Mouse (Mus musculus) kidney, postnatal 25 days (tissue): ENCODE measurements around the gene Catip.

ENCODE experiments used
- DNase-seq, 2 experiments: peaks; one replicate each; pipeline ENCODE4 v3.0.0; 2021; ENCODE audit warnings: mixed read lengths in 2 of 2

Gene Catip

DNA sequence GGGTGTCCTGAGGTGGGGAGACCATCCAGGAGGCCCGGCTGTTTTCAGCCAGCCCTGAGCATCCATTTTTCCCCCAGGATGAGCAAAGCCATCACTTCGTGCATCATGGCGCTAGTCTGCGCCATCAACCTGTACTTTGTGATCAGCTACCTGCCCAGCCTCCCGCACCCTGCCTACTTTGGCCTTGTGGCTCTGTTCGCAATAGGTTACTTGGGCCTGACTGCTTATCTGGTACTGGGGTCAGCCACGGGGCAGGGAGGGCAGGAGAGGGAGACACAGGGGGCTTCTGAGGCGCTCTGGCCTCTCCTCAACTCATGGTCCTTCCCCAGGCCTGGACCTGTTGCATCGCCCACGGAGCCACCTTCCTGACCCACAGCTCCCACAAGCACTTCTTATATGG lies 23.2 kb downstream of the Catip start:
- DNase-seq: peak in 1 of 2 experiments; percentile 43

DNA sequence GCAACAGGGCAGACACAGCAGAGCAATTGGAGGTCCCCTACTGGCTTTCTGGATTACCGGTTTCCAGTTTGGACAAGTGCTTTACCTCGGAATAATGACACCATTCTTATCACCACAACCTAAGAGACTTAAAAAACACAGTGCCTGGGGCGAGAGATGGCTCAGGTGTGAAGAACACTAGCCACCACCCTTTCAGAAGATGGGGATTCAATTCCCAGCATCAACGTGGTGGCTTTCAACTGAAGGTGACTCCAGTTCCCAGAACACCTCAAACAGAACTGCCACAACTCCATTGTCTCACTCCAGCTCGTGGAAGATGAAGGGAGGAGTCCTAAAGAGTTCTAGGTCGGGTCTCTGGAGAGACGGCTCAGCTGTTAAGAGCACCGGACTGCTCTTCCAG lies 23.6 kb downstream of the Catip start:
- DNase-seq: peak in 1 of 2 experiments; percentile 28

DNA sequence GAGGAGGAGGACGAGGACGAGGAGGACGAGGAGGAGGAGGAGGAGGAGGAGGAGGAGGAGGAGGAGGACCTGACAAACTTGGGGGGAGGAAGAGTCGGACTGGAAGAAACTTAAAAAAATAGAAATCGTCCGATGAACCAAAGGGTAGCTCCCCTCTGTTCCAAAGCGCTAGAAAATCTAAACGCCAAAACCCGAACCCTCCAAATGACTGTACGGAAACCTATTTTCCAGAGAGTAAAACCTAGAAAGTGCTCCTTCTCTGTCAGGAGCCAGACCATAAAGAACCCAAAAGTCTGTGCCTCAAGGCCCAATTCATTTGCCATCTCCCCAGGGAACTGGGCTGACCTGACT lies 24.4 kb downstream of the Catip start:
- DNase-seq: no peak

DNA sequence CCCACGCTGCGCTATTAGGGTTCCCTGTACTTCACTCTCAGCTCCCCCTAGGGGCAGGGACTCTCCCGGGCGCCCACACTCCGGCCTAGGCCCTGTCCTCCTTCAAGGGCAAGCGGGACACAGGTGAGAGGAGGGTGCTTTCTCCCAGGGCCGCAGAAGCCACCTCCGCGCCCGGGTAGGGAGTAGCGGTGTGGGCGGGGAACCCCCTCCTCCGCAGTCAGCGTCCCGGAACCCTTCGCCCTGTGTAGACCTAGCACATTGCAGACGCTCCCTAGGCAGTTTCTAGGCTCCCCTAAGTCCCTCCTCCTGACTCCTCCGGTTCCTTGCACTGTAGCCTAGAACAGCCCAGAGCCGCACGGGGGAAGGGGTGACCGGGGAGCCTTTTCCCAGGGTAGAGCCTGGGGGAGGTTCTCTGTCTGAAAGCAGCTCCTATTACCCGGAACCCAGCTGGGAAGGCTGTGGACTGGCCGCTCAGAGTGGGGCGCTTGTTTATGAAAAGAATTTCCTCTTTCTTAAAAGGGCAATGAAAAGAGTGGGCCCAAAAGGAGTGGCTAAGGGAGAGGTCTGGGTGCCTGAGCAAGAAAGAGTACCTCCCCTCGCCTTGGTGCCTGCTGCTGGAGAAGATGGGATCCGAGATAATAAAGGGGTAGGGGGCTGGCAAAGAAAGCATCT lies 24.9 kb downstream of the Catip start:
- peak; percentile 94 to 98 for DNase-seq

DNA sequence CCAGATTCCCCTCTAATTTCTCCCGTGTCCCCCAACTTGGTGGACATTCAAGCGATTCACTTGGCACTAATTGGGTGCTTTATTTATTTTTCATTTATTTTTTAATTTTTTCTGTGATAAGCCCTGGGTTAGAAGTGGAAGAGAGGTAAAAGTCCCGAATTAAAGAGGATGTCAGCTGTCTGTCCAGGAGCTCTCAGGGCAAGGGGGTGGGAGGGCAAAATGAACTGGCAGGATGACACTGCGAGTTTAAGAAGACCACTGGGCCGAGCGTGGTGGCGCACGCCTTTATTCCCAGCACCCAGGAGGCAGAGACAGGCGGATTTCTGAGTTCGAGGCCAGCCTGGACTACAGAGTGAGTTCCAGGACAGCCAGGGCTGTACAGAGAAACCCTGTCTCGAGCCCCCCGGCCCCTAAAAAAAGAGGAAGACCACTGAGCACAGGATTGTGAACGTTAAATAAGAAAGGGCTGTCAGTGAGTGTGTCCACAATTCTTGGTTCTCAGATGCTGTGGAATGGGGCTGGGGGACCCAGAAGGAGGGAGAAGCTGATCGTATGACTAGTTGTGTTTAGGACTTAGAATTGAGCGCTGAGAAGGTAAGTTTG lies 25.6 kb downstream of the Catip start:
- no peak for DNase-seq

DNA sequence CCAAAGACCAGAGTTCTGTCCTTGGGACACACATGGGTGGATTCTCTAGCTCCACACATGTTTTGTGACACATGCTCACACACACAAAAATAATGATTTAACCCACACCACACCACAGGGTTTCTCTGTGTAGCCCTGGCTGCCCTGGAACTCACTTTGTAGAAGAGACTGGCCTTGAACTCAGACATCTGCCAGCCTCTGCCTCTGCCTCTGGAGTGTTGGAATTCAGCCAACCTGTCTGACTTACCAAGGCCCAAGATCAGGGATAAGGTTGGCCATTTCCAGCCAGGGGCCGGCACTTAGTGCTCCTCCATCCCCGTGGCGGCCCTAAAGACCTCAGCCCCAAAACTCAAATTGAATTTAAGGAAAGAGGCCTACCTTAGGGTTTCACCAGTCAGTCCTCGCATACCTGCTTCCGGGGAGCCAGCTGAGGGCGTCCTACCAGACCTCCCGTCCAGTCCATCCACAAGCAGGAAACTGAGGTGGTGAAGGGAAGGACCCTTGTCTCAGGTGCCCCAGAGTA lies 26.6 kb downstream of the Catip start:
- DNase-seq: no peak

DNA sequence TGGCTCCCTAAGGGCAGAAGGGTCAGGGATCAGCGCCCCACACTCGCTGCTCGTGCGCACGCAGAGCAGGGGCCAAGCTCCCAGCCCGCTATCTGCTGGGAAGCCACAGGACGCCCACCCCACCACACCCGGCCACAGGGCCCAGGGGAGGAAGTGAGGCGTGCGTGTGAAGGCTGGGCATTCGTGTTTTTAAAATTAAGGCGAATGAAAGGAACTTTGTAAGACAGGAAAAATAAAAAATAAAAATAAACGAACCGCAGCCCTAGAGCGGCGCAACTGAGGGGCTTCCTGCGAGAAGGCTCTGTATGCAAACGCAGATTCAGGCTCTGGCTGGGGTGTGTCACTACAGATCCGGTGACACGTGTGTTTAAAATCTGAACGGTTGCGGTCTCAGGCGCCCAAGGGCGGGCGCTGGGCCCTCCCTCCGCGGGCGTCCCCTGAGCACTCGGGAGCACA lies 28.0 kb downstream of the Catip start:
- peak; percentile 37 to 52 for DNase-seq

DNA sequence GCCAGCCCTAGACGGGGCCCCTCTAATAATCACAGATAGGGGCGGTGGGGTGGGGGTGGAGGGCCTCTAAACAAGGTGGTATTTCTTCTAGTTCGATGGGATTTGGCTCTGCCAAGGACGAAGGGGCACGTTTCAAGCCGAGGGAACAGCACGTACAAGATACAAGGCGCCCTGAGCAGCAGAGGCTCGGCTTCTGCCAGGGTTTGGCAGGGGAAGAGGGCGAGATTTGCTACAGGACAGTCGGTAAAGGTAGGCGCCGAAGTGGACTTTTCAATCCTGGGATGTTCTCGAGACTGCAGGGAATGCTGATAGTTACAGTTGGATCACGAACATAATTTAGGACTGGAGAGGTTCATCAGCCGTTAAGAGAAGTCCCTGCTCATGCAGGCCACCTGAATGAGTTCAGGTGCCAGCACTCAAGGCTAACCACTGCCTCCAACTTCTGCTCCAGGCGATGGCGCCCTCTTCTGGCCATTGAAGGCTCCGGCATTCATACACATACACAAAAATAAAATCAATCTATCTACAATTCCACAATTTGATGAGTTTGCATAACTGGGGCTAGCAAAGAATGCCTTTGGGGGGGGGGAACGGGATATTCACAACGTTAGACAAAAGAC lies 28.5 kb downstream of the Catip start:
- DNase-seq: peak; percentile 73 to 76

DNA sequence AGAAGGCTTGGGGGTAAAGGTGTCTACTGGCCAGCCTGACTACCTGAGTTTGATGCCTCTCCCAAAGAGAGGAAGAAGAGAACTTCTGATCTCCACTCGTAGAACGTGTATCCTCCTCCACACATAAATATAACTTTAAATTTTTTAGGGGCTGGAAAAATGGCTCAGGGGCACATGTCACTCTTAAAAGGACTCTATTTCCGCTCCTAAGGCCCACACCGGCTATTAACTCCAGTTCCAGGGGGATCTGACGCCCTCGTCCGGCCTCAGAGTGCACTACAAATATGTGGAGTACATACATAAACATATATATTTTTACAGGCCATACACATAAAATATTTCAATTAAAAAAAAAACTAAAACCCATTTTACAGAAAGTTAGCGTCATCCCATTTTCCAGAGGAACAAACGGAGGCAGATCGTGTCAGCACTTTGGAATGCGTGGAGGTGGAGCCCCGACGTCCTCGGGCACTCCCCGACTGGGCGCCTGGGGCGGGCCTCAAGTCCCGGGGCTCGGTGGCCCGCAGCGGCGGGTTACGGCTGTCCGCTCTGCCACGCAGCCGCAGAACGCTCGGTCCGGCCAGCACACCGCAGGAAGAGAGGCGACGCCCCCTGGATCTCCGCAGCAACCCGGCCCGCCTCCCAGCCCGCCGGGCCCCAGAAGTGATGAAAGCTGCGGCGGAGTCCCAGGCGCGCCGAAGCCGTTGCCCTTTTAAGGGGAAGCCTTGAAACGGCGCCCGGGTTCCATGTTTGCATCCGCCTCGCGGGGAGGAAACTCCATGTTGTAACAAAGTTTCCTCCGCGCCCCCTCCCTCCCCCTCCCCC lies 29.2 kb downstream of the Catip start, which contains the start of gene Ctdsp1:
Ctdsp1 (plus strand) TSS at position 586 of the 825 bp plus-strand sequence.
- peak; percentile 98 to 99 for DNase-seq

DNA sequence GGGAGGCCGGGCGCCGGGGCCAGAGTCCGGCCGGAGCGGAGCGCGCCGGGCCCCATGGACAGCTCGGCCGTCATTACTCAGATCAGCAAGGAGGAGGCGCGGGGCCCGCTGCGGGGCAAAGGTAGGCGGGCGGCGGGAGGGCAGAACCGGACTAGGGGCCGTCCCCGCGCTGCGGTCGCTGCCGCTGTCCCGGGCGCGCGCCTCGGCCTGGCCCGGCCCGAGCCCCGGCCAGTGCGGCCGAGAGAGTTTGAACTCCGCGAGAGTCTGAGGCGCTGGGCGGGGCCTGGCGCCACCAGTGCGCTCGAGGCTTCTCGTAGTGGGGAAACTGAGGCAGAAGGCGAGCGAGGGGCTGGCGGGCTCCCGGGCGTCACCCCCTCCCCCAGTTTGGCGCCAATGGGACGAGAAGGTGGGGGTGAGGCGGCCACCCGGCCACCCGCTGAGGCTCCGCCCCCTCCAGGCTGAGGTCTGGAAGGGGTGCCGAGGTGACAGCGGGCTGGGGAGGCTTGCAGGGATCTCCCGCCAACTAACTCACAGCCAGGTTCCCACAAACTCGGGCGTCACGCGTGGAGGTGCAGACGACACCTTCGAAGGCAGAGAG lies 30.0 kb downstream of the Catip start:
- DNase-seq: peak; percentile 85 to 92

DNA sequence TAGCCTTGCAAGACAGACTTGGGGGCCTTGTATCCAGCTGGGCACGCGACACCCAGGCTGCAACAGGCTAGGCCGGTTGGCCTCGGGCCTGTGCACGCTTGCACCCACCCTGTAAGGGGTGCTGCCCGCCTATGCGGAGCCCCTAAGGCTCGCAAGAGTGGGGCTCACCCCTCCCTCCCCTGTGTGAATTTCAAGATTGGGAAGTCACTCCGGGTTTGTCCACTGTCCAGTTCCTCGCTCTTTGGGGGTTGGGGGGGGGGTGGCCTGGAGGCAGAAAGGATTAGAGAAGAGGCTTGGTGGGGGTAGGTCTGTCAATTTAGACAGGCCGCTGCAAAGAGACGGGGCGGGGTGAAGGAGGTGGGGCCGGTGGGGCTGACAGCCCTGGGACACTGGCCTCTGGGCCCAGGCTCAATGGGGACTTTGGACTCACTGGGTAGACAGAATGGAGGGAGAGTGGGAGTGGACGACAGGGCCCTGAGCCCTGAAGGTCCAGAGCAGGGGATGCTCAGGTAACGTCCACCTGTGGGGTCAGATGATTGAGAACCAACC lies 30.6 kb downstream of the Catip start:
- DNase-seq: peak; percentile 77 to 92

DNA sequence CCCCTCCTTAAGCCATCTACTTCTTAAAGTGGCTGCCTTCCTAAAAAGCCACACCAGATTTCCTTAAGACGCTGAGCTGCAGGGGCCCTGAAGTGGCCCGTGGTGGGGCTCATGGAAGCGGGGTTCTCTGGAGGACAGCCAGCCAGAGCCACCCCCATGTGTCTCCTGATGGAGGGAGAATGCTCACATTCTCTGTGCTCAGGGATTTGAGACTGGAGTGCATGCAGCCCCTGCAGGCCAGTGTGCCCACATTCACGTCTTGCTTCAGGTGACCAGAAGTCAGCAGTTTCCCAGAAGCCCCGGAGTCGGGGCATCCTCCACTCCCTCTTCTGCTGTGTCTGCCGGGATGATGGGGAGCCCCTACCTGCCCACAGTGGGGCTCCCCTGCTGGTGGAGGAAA lies 31.1 kb downstream of the Catip start:
- DNase-seq: no peak

DNA sequence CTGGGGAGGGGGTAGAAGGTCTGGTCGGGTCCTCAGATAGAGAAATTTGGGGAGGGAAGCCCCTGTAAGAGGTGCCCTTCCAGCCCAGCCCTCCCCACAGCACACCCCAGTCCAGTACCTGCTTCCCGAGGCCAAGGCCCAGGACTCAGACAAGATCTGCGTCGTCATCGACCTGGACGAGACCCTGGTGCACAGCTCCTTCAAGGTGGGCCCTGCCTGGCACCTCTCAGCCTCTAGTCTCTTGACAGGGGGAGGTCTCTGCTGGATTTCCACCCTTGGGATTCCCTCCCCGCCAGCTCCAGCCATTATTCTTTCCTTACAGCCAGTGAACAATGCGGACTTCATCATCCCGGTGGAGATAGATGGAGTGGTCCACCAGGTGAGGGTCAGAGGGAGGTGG lies 31.8 kb downstream of the Catip start:
- DNase-seq: no peak

DNA sequence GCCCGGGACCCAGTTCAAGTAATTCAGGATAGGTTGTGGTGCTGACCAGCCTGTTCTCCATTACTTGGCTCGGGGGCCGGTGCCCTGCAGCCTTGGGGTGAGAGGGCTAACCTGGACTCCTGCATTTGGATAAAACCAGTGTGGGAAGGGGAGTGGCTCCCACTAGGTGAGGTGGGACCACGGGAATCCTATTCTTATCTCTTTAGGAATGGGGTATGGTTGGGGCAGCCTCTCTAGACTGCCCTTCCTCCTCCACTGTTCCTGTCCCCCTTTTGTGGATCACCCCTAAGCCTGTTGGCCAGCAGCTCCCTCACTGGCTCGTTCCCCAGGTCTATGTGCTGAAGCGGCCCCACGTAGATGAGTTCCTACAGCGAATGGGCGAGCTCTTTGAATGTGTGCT lies 32.4 kb downstream of the Catip start:
- no peak for DNase-seq

DNA sequence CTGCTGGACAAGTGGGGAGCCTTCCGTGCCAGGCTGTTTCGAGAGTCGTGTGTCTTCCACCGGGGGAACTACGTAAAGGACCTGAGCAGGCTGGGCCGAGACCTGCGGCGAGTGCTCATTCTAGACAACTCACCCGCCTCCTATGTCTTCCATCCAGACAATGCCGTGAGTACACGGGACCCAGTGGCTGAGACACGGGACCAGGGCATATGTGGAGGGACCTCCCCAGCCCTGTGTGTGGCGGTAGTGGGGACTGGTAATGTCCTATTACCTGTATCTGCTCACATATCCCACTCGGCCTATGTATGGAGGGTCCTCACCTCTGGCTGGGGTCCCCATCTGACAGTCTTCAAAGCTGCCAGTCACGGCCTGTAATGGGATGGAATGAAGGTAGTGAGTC lies 33.0 kb downstream of the Catip start:
- DNase-seq: peak in 1 of 2 experiments; percentile 52

DNA sequence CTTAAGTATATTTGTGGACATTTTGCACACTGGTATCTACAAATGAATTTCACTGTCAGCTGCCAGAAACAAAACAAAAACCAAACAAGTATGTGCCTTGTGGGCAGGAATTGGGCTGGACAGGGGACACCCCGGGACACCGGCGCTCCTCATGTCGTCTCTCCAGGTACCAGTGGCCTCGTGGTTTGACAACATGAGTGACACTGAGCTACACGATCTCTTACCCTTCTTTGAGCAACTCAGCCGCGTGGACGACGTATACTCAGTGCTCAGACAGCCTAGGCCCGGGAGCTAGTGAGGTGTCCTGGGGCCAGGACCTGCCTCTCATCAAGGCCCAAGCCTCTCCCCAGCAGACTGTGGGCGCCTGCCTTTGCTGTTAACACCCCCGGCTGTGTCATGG lies 33.4 kb downstream of the Catip start:
- peak in 1 of 2 experiments; percentile 46 for DNase-seq

DNA sequence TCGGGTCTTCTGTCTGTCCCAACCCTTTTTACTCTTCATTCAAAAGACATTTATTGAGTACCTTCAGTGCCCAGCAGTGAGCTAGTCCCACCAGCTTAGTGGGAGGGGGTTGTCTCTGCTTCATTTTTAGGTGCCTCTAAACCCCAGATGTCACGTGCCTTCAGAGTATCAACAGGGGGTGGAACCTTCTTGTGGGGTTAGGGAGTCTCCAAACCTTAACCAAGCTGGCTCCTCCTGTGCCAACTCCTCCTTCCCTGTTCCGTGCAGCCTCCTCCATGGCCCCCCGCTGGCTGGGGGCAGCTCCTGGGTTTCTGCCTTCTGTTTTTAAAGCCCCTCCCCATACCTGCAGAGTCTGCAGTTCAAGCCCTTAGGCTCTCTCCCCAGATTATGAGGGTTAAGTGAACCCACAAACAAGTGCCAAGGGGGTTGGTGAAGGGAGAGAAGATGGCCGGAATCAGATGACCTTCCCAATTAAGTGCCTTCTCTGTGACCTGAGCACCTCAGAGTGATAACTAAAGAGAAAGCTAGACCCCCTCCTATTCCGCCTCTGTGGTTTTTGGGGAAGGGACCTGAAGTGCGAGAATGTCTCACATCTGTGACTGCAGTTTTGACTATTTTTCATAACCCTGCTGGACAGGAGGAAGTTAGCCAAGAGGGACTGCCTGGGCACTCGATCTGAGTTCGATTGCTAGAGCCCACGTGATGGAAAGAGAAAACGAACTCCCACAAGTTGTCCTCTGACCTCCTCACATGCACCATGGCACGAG lies 34.7 kb downstream of the Catip start:
- peak; percentile 32 to 58 for DNase-seq

DNA sequence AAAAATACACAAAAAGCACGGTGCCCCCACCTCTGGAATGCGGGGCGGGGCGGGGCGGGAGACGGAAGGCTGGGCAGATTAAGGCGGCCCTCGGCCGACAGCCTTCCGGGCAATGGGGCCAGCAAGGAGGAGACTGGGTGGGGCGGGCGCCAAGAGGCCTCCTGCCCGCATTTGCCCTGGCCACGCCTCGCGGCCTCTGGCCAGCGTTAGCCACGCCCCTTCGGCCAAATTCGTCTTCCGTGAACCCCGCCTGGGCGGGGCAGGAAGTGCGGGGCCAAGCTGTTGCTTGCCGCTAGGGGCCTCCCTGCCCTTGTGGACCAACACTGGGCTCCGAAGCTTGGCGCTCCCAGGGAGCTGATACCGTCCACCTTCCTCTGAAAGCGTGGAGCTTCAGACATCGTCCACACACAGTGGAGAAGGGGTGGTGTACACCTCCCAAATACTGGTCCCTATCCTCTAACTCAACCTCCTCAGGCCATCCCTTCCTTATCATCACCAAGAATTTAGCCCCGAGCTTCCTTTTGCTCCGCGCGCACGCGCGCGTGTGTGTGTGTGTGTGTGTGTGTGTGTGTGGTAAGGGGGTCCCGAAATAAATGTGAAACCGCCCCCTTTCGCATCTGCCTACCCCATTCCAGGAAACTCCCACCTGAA lies 35.5 kb downstream of the Catip start:
- peak; percentile 99 to 100 for DNase-seq

DNA sequence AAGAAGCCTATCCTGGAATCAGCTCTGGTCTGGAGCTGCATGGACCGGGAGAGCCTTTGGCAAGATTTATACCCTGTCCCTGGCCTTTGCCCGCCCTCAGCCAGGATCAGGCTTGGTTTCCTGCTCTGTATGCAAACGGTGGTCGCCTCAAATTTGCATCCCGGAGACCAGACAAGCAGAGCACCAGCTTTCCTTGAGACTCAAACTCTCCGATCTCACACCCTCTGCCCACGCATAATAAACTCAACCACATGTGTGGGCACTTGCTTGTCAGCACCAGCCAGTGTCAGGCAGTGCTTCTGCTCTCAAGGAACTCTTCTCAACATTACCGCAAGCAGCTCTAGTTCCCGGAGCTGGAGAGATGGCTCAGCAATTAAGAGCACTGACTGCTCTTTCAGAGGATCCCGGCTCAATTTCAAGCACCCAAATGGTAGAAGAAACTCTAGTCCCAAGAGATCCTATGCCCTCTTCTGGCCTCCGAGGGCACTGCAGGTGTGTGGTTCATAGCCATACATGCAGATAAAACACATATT lies 36.1 kb downstream of the Catip start:
- peak; percentile 84 to 85 for DNase-seq

DNA sequence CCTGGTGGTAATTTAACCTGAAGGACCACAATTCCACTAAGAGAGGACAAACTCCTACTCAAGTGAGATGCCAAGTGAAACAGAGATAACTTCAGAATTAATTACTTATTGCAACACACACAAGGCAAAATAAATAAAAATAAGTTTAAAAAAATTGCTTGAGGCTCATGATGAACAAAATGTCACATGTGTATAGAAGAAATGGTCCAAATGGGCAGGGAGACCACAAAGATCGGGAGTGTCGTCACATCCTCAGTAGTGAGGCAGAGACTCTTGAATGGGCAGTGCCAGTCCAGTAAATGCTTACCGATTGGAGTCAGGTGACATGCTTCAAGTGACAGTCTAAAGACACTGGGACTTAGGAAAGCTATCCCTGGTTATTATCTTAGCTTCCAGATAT lies 38.6 kb downstream of the Catip start:
- DNase-seq: no peak
